Mouse (Mus musculus) gastrocnemius, adult 18-20 months (tissue): Measurements from ENCODE around the gene Zbtb24. TPM values are rescaled to one million over a fixed set of nuclear protein-coding genes. Genes with fewer than 3 reads are reported as not detected.

Experiments
- DNase-seq: peaks from one replicate; pipeline ENCODE4 v3.0.0; 2021; ENCODE audit warnings: low spot score
- total RNA-seq, 2 experiments: library from RNA; stranded (reverse); gene quantifications; 2 replicates each; pipeline ENCODE4 v1.2.3; 2021

Zbtb24 gene
- total RNA-seq, 2 experiments from 2014 or later, result 4.6 to 5.0 TPM

GRCm38 (mm10) chr10:41464401-41464955 is 14.3 kb downstream of the Zbtb24 start:
- no peak for DNase-seq

GRCm38 (mm10) chr10:41467325-41467724 is 17.1 kb downstream of the Zbtb24 start:
- DNase-seq, result no peak

GRCm38 (mm10) chr10:41470693-41471092 is 20.5 kb downstream of the Zbtb24 start:
- no peak for DNase-seq

GRCm38 (mm10) chr10:41472534-41472933 is 22.4 kb downstream of the Zbtb24 start:
- no peak for DNase-seq

- DNase-seq, result no peak
Measured at GRCm38 (mm10) chr10:41472962-41473481, 22.8 kb downstream of the Zbtb24 start.

- no peak for DNase-seq
Measured at GRCm38 (mm10) chr10:41473782-41474468, 23.7 kb downstream of the Zbtb24 start.

GRCm38 (mm10) chr10:41474981-41475391 is 24.8 kb downstream of the Zbtb24 start:
- peak; percentile 27 for DNase-seq

- peak; percentile 69 for DNase-seq
Measured at GRCm38 (mm10) chr10:41476171-41477017, 26.2 kb downstream of the Zbtb24 start, which contains the start of gene Mical1. Mical1 (plus strand) TSS chr10:41476314.

- DNase-seq, result no peak
Measured at GRCm38 (mm10) chr10:41477018-41477277, 26.8 kb downstream of the Zbtb24 start.

- DNase-seq, result peak; percentile 81
Measured at GRCm38 (mm10) chr10:41477278-41478181, 27.3 kb downstream of the Zbtb24 start.

- no peak for DNase-seq
Measured at GRCm38 (mm10) chr10:41479961-41480360, 29.8 kb downstream of the Zbtb24 start.

GRCm38 (mm10) chr10:41480938-41481880 is 31.0 kb downstream of the Zbtb24 start:
- DNase-seq, result no peak

GRCm38 (mm10) chr10:41482446-41482845 is 32.3 kb downstream of the Zbtb24 start:
- DNase-seq, result no peak

GRCm38 (mm10) chr10:41485778-41486177 is 35.6 kb downstream of the Zbtb24 start:
- DNase-seq, result no peak

- no peak for DNase-seq
Measured at GRCm38 (mm10) chr10:41486506-41487170, 36.5 kb downstream of the Zbtb24 start.

GRCm38 (mm10) chr10:41488877-41489276 is 38.7 kb downstream of the Zbtb24 start:
- DNase-seq, result no peak

GRCm38 (mm10) chr10:41489294-41489693 is 39.1 kb downstream of the Zbtb24 start:
- DNase-seq, result no peak

- DNase-seq, result peak; percentile 97
Measured at GRCm38 (mm10) chr10:41489708-41490517, 39.7 kb downstream of the Zbtb24 start, which contains the start of the genes Smpd2 and Ppil6. Smpd2 (minus strand) TSS chr10:41490369. Ppil6 (plus strand) TSS chr10:41490439.

- no peak for DNase-seq
Measured at GRCm38 (mm10) chr10:41490518-41490873, 40.3 kb downstream of the Zbtb24 start.
